Mouse (Mus musculus): ENCODE measurements around the gene Pdrg1. TPM values are rescaled to one million over a fixed set of nuclear protein-coding genes. Genes with fewer than 3 reads are reported as not detected.

The Pdrg1 gene
- polyA plus RNA-seq, 2 experiments: 21.5 to 26.9 TPM

DNA sequence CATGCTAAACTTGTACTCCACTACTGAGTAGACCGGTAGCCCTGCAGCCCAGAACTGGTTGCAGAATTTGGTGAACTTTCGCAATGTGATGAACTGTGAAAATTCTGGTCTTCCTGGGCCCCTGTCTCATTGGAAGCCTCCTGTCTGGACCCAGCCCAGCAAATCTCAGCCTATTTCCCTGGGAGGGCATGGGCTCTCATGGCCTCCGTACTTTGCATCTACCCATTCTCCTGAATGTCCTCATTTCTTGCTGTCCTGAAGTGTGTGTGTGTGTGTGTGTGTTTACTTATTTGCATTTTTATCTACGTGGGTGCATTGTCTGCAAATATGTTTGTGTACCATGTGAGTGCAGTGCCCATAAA, 34.8 kb upstream of the Pdrg1 start:
- TF ChIP-seq EP300 (IDR thresholded peaks at IDR 0.05; ENCODE audit: low read depth): no peak
- no peak for TF ChIP-seq CTCF (IDR thresholded peaks at IDR 0.05; ENCODE audit: low read depth)
- no peak overlapping the region for H3K9ac ChIP-seq (replicated peaks)
- WGBS (ENCODE audit: insufficient replicate concordance): 71% methylated on average over 4 of the region's 4 CpGs
- DNase-seq (ENCODE audit: low read depth in 3 of 3, low spot score in 3 of 3) (no peak), ATAC-seq (ENCODE audit: insufficient read depth) (no peak)
- no peaks in the 10 kb centered on the region for H3K36me3 ChIP-seq (replicated peaks; ENCODE audit: control insufficient read depth, insufficient read depth, low read depth)
- no peak overlapping the region for H3K4me2 ChIP-seq (ENCODE audit: low read depth)
- no peaks in the 10 kb centered on the region for H3K9me3 ChIP-seq (ENCODE audit: control insufficient read depth, low read length)
- H3K27ac ChIP-seq: no peak overlapping the region
- no peaks in the 10 kb centered on the region for H3K4me1 ChIP-seq (replicated peaks; ENCODE audit: control insufficient read depth in 2 of 2, insufficient read depth in 2 of 2, low read length in 1 of 2)
- no peak overlapping the region for H3K4me3 ChIP-seq (ENCODE audit: insufficient read depth in 1 of 2, low read depth in 2 of 2, low read length in 2 of 2)
- H3K27me3 ChIP-seq (ENCODE audit: control insufficient read depth, insufficient read depth, low read length): no peaks in the 10 kb centered on the region; the same call in none of the 2 replicates

DNA sequence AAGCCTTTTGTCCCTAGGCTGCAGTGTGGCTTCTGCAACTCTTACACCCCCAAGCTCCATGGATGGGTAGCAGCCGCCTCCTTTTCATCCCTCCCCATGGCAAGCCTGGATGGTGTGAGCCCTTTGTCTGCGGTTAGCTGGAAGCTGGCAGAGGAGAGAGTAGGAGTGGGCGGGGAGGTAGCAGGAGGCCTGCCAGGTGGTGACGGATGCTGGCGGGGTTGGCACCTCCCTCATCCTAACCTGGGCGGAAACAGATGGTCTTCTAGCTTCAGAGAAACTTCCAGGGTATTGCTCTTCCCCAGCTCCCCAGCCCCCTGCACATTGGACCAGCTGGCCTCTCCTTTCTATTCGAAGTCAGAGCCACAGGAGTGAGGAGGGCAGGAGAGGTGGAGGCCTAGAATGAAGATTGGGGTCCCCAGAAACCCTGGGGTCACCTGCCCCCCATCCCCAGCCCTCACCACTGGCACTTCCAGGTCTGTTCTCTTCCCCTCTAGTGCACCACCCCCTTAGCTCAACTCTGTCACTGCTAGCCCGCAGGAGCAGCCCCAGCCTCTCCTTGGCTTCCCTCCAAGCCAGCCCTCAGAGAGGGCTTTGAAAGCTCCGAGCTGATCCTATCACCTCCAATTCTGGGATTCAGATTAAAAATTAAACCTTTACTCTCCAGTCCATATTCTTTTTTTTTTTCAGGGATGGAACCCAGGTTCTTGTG, 34.2 kb upstream of the Pdrg1 start:
- Histone ChIP-seq H3K27me3 (ENCODE audit: control insufficient read depth, insufficient read depth, low read length) (no peaks in the 10 kb centered on the region; the same call in none of the 2 replicates), H3K4me3 (ENCODE audit: insufficient read depth in 1 of 2, low read depth in 2 of 2, low read length in 2 of 2) (no peak overlapping the region), H3K9ac (replicated peaks) (no peak overlapping the region), H3K9me3 (ENCODE audit: control insufficient read depth, low read length) (no peaks in the 10 kb centered on the region), H3K27ac (no peak overlapping the region), H3K4me2 (ENCODE audit: low read depth) (no peak overlapping the region), H3K36me3 (replicated peaks; ENCODE audit: control insufficient read depth, insufficient read depth, low read depth) (no peaks in the 10 kb centered on the region), H3K4me1 (replicated peaks; ENCODE audit: control insufficient read depth in 2 of 2, insufficient read depth in 2 of 2, low read length in 1 of 2) (no peaks in the 10 kb centered on the region)
- no peak for ATAC-seq (ENCODE audit: insufficient read depth)
- DNase-seq (ENCODE audit: low read depth in 3 of 3, low spot score in 3 of 3): no peak
- 49% methylated on average over 9 of the region's 9 CpGs for WGBS (ENCODE audit: insufficient replicate concordance)
- TF ChIP-seq CTCF (IDR thresholded peaks at IDR 0.05; ENCODE audit: low read depth) (no peak), EP300 (IDR thresholded peaks at IDR 0.05; ENCODE audit: low read depth) (no peak)

DNA sequence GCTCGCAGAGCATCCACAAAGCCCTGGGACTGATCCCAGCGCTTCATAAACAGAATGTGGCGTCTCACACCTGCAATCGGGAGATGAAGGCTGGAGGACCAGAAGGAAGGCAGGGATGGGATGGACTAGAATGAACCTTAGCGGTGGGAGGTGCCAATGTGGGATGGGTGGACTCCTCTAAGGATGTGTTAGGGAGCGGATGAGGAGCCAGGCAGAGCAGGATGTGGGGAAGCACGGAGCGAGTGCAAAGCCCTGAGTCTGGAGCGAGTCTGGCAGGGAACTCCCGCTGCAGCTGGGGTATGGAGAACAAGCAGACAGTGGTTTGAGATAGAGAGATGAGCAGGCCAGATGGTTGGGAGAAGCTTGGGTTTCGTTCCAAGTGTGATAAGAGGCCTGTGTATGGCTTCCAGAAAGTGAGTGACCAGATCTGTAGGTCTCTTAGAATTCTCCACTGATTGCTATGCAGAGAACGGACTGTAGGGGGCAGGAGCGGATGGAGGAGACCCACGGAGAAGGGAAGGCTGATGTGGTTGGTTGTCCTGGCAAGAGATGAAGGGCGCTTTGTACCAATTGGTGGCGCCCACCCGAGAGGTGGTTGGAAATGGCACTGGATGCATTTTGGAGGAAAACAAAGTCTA, 32.7 kb upstream of the Pdrg1 start:
- Histone ChIP-seq H3K9ac (replicated peaks) (no peak overlapping the region), H3K36me3 (replicated peaks; ENCODE audit: control insufficient read depth, insufficient read depth, low read depth) (no peaks in the 10 kb centered on the region), H3K27ac (no peak overlapping the region), H3K4me1 (replicated peaks; ENCODE audit: control insufficient read depth in 2 of 2, insufficient read depth in 2 of 2, low read length in 1 of 2) (no peaks in the 10 kb centered on the region), H3K9me3 (ENCODE audit: control insufficient read depth, low read length) (no peaks in the 10 kb centered on the region), H3K4me2 (ENCODE audit: low read depth) (no peak overlapping the region), H3K4me3 (ENCODE audit: insufficient read depth in 1 of 2, low read depth in 2 of 2, low read length in 2 of 2) (no peak overlapping the region), H3K27me3 (ENCODE audit: control insufficient read depth, insufficient read depth, low read length) (no peaks in the 10 kb centered on the region; the same call in 1 of the 2 replicates)
- peak; percentile 77 for TF ChIP-seq CTCF (IDR thresholded peaks at IDR 0.05; ENCODE audit: low read depth)
- TF ChIP-seq EP300 (IDR thresholded peaks at IDR 0.05; ENCODE audit: low read depth): no peak
- ATAC-seq (ENCODE audit: insufficient read depth): no peak
- peak in 2 of 3 experiments; percentile 10 to 11 for DNase-seq (ENCODE audit: low read depth in 3 of 3, low spot score in 3 of 3)
- WGBS (ENCODE audit: insufficient replicate concordance): 36% methylated on average over 17 of the region's 17 CpGs

- no peak overlapping the region for H3K27ac ChIP-seq
- TF ChIP-seq EP300 (IDR thresholded peaks at IDR 0.05; ENCODE audit: low read depth) (no peak), CTCF (IDR thresholded peaks at IDR 0.05; ENCODE audit: low read depth) (no peak)
- H3K9me3 ChIP-seq (ENCODE audit: control insufficient read depth, low read length): no peaks in the 10 kb centered on the region
- H3K4me2 ChIP-seq (ENCODE audit: low read depth): no peak overlapping the region
- no peak overlapping the region for H3K4me3 ChIP-seq (ENCODE audit: insufficient read depth in 1 of 2, low read depth in 2 of 2, low read length in 2 of 2)
- ATAC-seq (ENCODE audit: insufficient read depth) (no peak), DNase-seq (ENCODE audit: low read depth in 3 of 3, low spot score in 3 of 3) (no peak)
- no peaks in the 10 kb centered on the region for H3K36me3 ChIP-seq (replicated peaks; ENCODE audit: control insufficient read depth, insufficient read depth, low read depth)
- H3K27me3 ChIP-seq (ENCODE audit: control insufficient read depth, insufficient read depth, low read length): no peaks in the 10 kb centered on the region
- H3K9ac ChIP-seq (replicated peaks): no peak overlapping the region; the same call in 1 of the 2 replicates
- no peaks in the 10 kb centered on the region for H3K4me1 ChIP-seq (replicated peaks; ENCODE audit: control insufficient read depth in 2 of 2, insufficient read depth in 2 of 2, low read length in 1 of 2)
- WGBS (ENCODE audit: insufficient replicate concordance): 19% methylated on average over 8 of the region's 8 CpGs
Observed at GRCm38 (mm10) chr2:153045884-153046299, 30.7 kb upstream of the Pdrg1 start.

- Histone ChIP-seq H3K4me1 (replicated peaks; ENCODE audit: control insufficient read depth in 2 of 2, insufficient read depth in 2 of 2, low read length in 1 of 2) (no peaks in the 10 kb centered on the region), H3K4me3 (ENCODE audit: insufficient read depth in 1 of 2, low read depth in 2 of 2, low read length in 2 of 2) (no peak overlapping the region), H3K27me3 (ENCODE audit: control insufficient read depth, insufficient read depth, low read length) (no peaks in the 10 kb centered on the region), H3K9ac (replicated peaks) (no peak overlapping the region), H3K4me2 (ENCODE audit: low read depth) (no peak overlapping the region), H3K27ac (no peak overlapping the region), H3K9me3 (ENCODE audit: control insufficient read depth, low read length) (no peaks in the 10 kb centered on the region), H3K36me3 (replicated peaks; ENCODE audit: control insufficient read depth, insufficient read depth, low read depth) (no peaks in the 10 kb centered on the region)
- TF ChIP-seq CTCF (IDR thresholded peaks at IDR 0.05; ENCODE audit: low read depth): no peak
- TF ChIP-seq EP300 (IDR thresholded peaks at IDR 0.05; ENCODE audit: low read depth): no peak
- WGBS (ENCODE audit: insufficient replicate concordance): 46% methylated on average over 3 of the region's 3 CpGs
- ATAC-seq (ENCODE audit: insufficient read depth) (no peak), DNase-seq (ENCODE audit: low read depth in 3 of 3, low spot score in 3 of 3) (no peak)
Observed at GRCm38 (mm10) chr2:153043886-153044285, 28.7 kb upstream of the Pdrg1 start.
